Mouse (Mus musculus) C2C12 (cell line): ENCODE data around the gene Uso1.

Experiments used
- CTCF ChIP-seq: IDR thresholded peaks from one replicate; pipeline ENCODE4 v1.5.1; 2011; ENCODE audit not compliant: control insufficient read depth, insufficient read depth, insufficient read length
- FOSL1 ChIP-seq: IDR thresholded peaks from one replicate; pipeline ENCODE4 v1.8.0; 2011; ENCODE audit warnings: mild to moderate bottlenecking, low read length; ENCODE audit not compliant: poor library complexity, insufficient read depth, severe bottlenecking
- USF1 ChIP-seq: IDR thresholded peaks from one replicate; pipeline ENCODE4 v1.6.1; 2011; ENCODE audit warnings: low read depth, mild to moderate bottlenecking, control low read depth, moderate library complexity

GRCm38 (mm10) chr5:92129321-92129768, 8.4 kb upstream of the Uso1 start:
- no peak for TF ChIP-seq CTCF
- TF ChIP-seq FOSL1, result no peak
- TF ChIP-seq USF1, result no peak
